Mouse (Mus musculus): Measurements from ENCODE around the gene Ttyh2. TPM values are rescaled to one million over a fixed set of nuclear protein-coding genes. Genes with fewer than 3 reads are reported as not detected.
A peak's percentile ranks its signal among the peaks of the same experiment; 100 is the strongest.

Ttyh2 gene
- polyA plus RNA-seq, 1 experiment: 40.8 TPM

- DNase-seq (ENCODE audit: low read depth): no peak
These were observed 31.1 kb downstream of the Ttyh2 start for GRCm38 (mm10) chr11:114706358-114706757.

- DNase-seq (ENCODE audit: low read depth): no peak
These were observed 36.2 kb downstream of the Ttyh2 start for GRCm38 (mm10) chr11:114711393-114711792.

- DNase-seq (ENCODE audit: low read depth): no peak
These were observed 36.6 kb downstream of the Ttyh2 start for GRCm38 (mm10) chr11:114711861-114712260.

- DNase-seq (ENCODE audit: low read depth): no peak
These were observed 39.3 kb downstream of the Ttyh2 start for GRCm38 (mm10) chr11:114714526-114714925.

GRCm38 (mm10) chr11:114715531-114715930 lies 40.3 kb downstream of the Ttyh2 start:
- DNase-seq (ENCODE audit: low read depth): no peak

- DNase-seq (ENCODE audit: low read depth): no peak
These were observed 45.3 kb downstream of the Ttyh2 start for GRCm38 (mm10) chr11:114720535-114720934.

- DNase-seq (ENCODE audit: low read depth): no peak
These were observed 47.2 kb downstream of the Ttyh2 start for GRCm38 (mm10) chr11:114722438-114722837.

- no peak for DNase-seq (ENCODE audit: low read depth)
These were observed 47.8 kb downstream of the Ttyh2 start for GRCm38 (mm10) chr11:114723030-114723429.

GRCm38 (mm10) chr11:114724787-114725590 lies 49.8 kb downstream of the Ttyh2 start:
- peak; percentile 75 for DNase-seq (ENCODE audit: low read depth)

GRCm38 (mm10) chr11:114726965-114727825 lies 52.0 kb downstream of the Ttyh2 start, which contains the start of gene Dnaic2:
Gene Dnaic2 (plus strand): TSS chr11:114727408.
- DNase-seq (ENCODE audit: low read depth): no peak

GRCm38 (mm10) chr11:114727826-114728186 lies 52.6 kb downstream of the Ttyh2 start:
- no peak for DNase-seq (ENCODE audit: low read depth)

- no peak for DNase-seq (ENCODE audit: low read depth)
These were observed 53.1 kb downstream of the Ttyh2 start for GRCm38 (mm10) chr11:114728333-114728732.

- DNase-seq (ENCODE audit: low read depth): no peak
These were observed 54.7 kb downstream of the Ttyh2 start for GRCm38 (mm10) chr11:114729832-114730363.

- DNase-seq (ENCODE audit: low read depth): no peak
These were observed 56.5 kb downstream of the Ttyh2 start for GRCm38 (mm10) chr11:114731711-114732110.

GRCm38 (mm10) chr11:114732890-114733289 lies 57.7 kb downstream of the Ttyh2 start:
- no peak for DNase-seq (ENCODE audit: low read depth)

GRCm38 (mm10) chr11:114736111-114736510 lies 60.9 kb downstream of the Ttyh2 start:
- DNase-seq (ENCODE audit: low read depth): no peak

- DNase-seq (ENCODE audit: low read depth): no peak
These were observed 61.8 kb downstream of the Ttyh2 start for GRCm38 (mm10) chr11:114736913-114737624.

- DNase-seq (ENCODE audit: low read depth): no peak
These were observed 65.4 kb downstream of the Ttyh2 start for GRCm38 (mm10) chr11:114740598-114740997.

GRCm38 (mm10) chr11:114741451-114741850 lies 66.2 kb downstream of the Ttyh2 start:
- DNase-seq (ENCODE audit: low read depth): no peak

- no peak for DNase-seq (ENCODE audit: low read depth)
These were observed 69.9 kb downstream of the Ttyh2 start for GRCm38 (mm10) chr11:114745134-114745533.

GRCm38 (mm10) chr11:114747564-114748138 lies 72.4 kb downstream of the Ttyh2 start:
- DNase-seq (ENCODE audit: low read depth): no peak
